Mouse (Mus musculus): ENCODE measurements at regions not wholly inside any gene's neighbourhood (a gene's known extent, or its start where the extent isn't known, plus 50 kb on each side); places are given as distances from the start of the nearest gene placed in this dataset.
A peak's percentile ranks its signal among the peaks of the same experiment; 100 is the strongest.

GRCm38 (mm10) chr1:186827773-186828172 is 78.6 kb upstream of the Rrp15 start:
- WGBS: 24% methylated on average over 3 of the region's 3 CpGs
- Histone ChIP-seq H3K9ac (replicated peaks; ENCODE audit: low read depth, low read length) (no peak overlapping the region), H3K4me3 (ENCODE audit: low read depth, low read length) (no peak overlapping the region), H3K9me3 (replicated peaks; ENCODE audit: control insufficient read depth, low read length) (no peaks in the 10 kb centered on the region), H3K4me2 (ENCODE audit: low read depth, low read length) (no peak overlapping the region), H3K27ac (ENCODE audit: low read depth) (no peak overlapping the region), H3K27me3 (ENCODE audit: control insufficient read depth, insufficient read depth, low read length) (0 out of 2 replicates have a peak, but pooled peaks cover 5% of the 10 kb centered on the region), H3K4me1 (ENCODE audit: control insufficient read depth, insufficient read depth) (no peaks in the 10 kb centered on the region), H3K36me3 (replicated peaks; ENCODE audit: control insufficient read depth, insufficient read depth, low read length) (no peaks in the 10 kb centered on the region)
- TF ChIP-seq CTCF (IDR thresholded peaks at IDR 0.05; ENCODE audit: low read depth): peak; percentile 66
- TF ChIP-seq EP300 (IDR thresholded peaks at IDR 0.05; ENCODE audit: low read depth): no peak
- ATAC-seq (ENCODE audit: insufficient read depth, low read depth) (no peak), DNase-seq (ENCODE audit: low spot score) (peak; percentile 53)

- H3K9me3 ChIP-seq (replicated peaks; ENCODE audit: control insufficient read depth, low read length): no peaks in the 10 kb centered on the region
- no peak overlapping the region for H3K4me3 ChIP-seq (ENCODE audit: low read depth, low read length)
- no peak for TF ChIP-seq CTCF (IDR thresholded peaks at IDR 0.05; ENCODE audit: low read depth)
- no peak for TF ChIP-seq EP300 (IDR thresholded peaks at IDR 0.05; ENCODE audit: low read depth)
- H3K36me3 ChIP-seq (replicated peaks; ENCODE audit: control insufficient read depth, insufficient read depth, low read length): no peaks in the 10 kb centered on the region
- no peak overlapping the region for H3K27ac ChIP-seq (ENCODE audit: low read depth)
- H3K9ac ChIP-seq (replicated peaks; ENCODE audit: low read depth, low read length): no peak overlapping the region
- WGBS: 67% methylated on average over 19 of the region's 19 CpGs
- H3K27me3 ChIP-seq (ENCODE audit: control insufficient read depth, insufficient read depth, low read length): no peaks in the 10 kb centered on the region
- H3K4me2 ChIP-seq (ENCODE audit: low read depth, low read length): no peak overlapping the region
- ATAC-seq (ENCODE audit: insufficient read depth, low read depth) (no peak), DNase-seq (ENCODE audit: low spot score) (no peak)
- no peaks in the 10 kb centered on the region for H3K4me1 ChIP-seq (ENCODE audit: control insufficient read depth, insufficient read depth)
Measured at GRCm38 (mm10) chr1:186808192-186808960, 59.2 kb upstream of the Rrp15 start.

DNA sequence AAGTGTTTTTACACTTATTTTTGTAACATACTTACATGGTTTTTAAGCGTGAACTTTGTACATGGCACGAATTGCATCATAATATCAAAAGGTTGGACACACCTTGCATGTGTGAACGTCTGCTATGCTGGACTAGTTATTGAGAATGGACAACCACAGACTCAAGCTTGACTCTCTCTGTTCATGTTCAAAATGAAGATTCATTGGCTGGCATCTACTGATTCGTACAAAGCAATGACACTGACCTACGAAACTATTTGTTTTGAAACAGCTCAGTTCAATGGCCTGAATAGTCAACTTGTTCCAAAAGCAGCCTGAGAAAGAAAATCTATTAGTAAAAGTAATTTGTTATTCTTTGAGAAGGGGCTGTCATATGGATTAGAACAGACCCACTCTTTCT is 55.3 kb upstream of the Rrp15 start:
- TF ChIP-seq EP300 (IDR thresholded peaks at IDR 0.05; ENCODE audit: low read depth) (no peak), CTCF (IDR thresholded peaks at IDR 0.05; ENCODE audit: low read depth) (no peak)
- DNase-seq (ENCODE audit: low spot score) (no peak), ATAC-seq (ENCODE audit: insufficient read depth, low read depth) (no peak)
- H3K9ac ChIP-seq (replicated peaks; ENCODE audit: low read depth, low read length): no peak overlapping the region
- H3K9me3 ChIP-seq (replicated peaks; ENCODE audit: control insufficient read depth, low read length): no peaks in the 10 kb centered on the region
- no peak overlapping the region for H3K27ac ChIP-seq (ENCODE audit: low read depth)
- H3K27me3 ChIP-seq (ENCODE audit: control insufficient read depth, insufficient read depth, low read length): no peaks in the 10 kb centered on the region
- no peaks in the 10 kb centered on the region for H3K4me1 ChIP-seq (ENCODE audit: control insufficient read depth, insufficient read depth)
- 86% methylated on average over 5 of the region's 5 CpGs for whole genome bisulfite sequencing
- no peak overlapping the region for H3K4me3 ChIP-seq (ENCODE audit: low read depth, low read length)
- H3K4me2 ChIP-seq (ENCODE audit: low read depth, low read length): no peak overlapping the region
- H3K36me3 ChIP-seq (replicated peaks; ENCODE audit: control insufficient read depth, insufficient read depth, low read length): no peaks in the 10 kb centered on the region

Data from heart, postnatal 0 days (tissue).